Mouse (Mus musculus) spleen, adult 2 months (tissue): ENCODE measurements at regions not wholly inside any gene's neighbourhood (a gene's known extent, or its start where the extent isn't known, plus 50 kb on each side); places are given as distances from the start of the nearest gene placed in this dataset.
"Not testable (repeated sequence)": the region's sequence is repeated elsewhere in the genome, so short reads cannot be mapped to it uniquely, and the experiment has no call there.

Source experiments
- CTCF ChIP-seq: fragments of 200-500 bp; IDR thresholded peaks from 2 replicates; pipeline ENCODE4 v1.5.1; 2011; ENCODE audit warnings: mild to moderate bottlenecking, inconsistent platforms; ENCODE audit not compliant: insufficient read depth, insufficient read length, insufficient replicate concordance; ENCODE audit errors: extremely low read depth
- POLR2A ChIP-seq: fragments of 200-500 bp; IDR thresholded peaks from 2 replicates; pipeline ENCODE4 v1.6.1; 2011; ENCODE audit warnings: low read depth, low read length, inconsistent platforms

DNA sequence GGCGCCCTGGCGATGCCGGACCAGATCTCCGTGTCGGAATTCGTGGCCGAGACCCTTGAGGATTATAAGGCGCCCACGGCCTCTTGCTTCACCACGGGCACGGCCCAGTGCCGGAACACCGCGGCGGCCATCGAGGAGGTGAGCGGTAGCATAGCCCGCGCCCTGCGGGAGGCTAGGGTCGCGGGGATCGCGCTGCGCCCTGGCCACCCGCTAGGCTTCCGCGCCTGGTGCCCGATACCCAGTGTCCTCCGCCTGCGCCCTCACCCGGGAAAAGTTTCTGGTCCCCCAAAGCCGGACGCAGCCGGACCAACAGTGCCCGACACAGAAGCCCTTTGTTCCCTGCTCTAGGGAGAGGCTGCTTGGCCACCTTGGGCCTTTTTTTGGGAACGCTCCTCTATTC, 242.6 kb downstream of the Gm21863 start:
- TF ChIP-seq CTCF, POLR2A: not testable (repeated sequence)
